Mouse (Mus musculus) liver, postnatal 0 days (tissue): ENCODE measurements around the gene Tcap.

Experiments
- CTCF ChIP-seq: sonication (generic); IDR thresholded peaks from 2 replicates; pipeline ENCODE4 v1.5.1; 2016; ENCODE audit warnings: antibody characterized with exemption, low read depth
- EP300 ChIP-seq: IDR thresholded peaks from 2 replicates; pipeline ENCODE4 v1.6.1; 2016; ENCODE audit warnings: antibody characterized with exemption, low read depth, mild to moderate bottlenecking

DNA sequence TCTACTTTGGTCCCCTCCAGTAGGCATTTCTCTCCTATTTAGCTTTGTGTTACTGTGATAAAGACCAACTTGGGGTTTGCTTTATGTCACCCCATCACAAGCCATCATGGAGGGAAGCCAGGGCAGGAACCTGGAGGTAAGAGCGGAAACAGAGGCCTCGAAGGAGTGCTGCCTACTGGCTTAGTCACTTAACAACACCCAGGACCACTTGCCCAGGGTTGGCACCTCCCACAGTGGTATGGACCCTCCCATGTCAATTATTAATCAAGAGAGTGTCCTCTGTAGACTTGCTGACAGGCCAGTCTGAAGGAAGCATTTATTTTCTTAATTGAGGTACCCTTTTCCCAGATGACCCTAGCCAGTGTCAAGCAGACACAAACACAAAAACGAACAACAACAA, 17.2 kb downstream of the Tcap start:
- TF ChIP-seq CTCF (no peak), EP300 (no peak)
